Mouse (Mus musculus): ENCODE data around the gene Psmb8.

Psmb8 gene

DNA sequence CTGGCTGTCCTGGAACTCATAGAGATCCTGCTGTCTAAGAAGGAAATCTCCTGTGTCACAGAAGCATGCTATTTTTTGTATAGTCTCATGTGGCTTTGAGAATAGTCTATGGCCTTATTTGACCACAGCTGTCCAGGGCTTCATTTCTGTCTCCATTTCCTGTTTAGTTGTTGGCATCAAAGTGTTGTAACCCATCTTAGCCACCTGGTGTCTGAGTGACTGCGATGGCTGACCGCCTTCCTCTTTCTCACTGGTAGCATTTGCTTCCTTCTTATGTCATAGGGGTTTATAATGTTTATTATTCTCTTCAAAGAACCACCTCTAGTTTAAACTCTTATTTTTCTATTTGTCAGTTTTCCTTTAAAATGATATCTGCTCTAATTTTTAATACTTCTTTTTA, 51.2 kb downstream of the Psmb8 start:
- DNase-seq (ENCODE audit: low spot score in 2 of 2): peak; percentile 54 to 65

DNA sequence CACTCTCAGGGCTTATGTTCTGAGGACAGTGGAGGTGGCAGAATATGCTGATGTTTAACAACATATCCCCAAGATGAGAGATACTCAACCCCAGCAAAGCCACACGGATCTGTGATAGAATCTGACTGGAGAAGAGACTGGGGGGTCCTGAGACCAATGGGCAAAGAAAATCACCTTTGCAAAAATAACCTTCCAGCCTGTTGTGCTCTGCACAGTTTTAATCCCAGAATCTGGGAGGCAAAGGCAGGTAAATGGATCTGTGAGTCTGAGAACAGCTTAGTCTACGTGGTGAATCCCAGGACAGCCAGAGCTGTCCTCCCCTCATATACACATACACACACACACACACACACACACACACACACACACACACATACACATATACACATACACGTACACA, 51.8 kb downstream of the Psmb8 start:
- DNase-seq (ENCODE audit: low spot score in 2 of 2): no peak

DNA sequence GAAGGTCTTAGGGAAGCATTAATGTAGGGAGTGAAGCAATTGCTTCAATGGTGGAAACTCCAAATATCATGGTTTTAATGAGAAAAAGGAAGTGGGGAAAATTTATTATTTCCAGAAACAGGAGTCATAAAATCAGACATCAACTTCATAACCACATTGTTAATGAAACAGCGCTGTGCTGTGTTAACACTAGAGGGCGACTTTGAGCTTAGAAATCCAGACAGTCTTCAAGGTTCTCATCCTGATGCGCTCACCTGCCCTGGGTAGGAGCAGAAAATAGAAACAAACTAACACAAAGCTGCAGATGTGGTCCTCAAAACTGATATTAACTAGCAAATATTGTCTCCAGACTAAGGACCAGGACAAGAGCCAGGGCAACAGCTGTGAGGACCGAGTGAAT, 52.4 kb downstream of the Psmb8 start:
- peak; percentile 65 to 75 for DNase-seq (ENCODE audit: low spot score in 2 of 2)

Data from spleen, postnatal 36 days (tissue).